Mouse (Mus musculus) frontal cortex, adult (tissue): ENCODE measurements around the gene Ggnbp2.
A peak's percentile ranks its signal among the peaks of the same experiment; 100 is the strongest.
"Not testable (repeated sequence)": the region's sequence is repeated elsewhere in the genome, so short reads cannot be mapped to it uniquely, and the experiment has no call there.

ENCODE experiments used
- ATAC-seq: cut with Nextera tagmentation; 2 replicates; pipeline ENCODE4 v1.9.2; 2017; ENCODE audit warnings: mild to moderate bottlenecking, moderate library complexity, mixed read lengths; ENCODE audit not compliant: low TSS enrichment

The Ggnbp2 gene

GRCm38 (mm10) chr11:84879772-84880464 lies 9.3 kb upstream of the Ggnbp2 start, which contains the start of the genes Myo19 and Pigw:
Gene Myo19 (plus strand): TSS chr11:84880148.
Gene Pigw (minus strand): TSS chr11:84880285.
- peak; percentile 95 for ATAC-seq

- ATAC-seq, result no peak
Observed at GRCm38 (mm10) chr11:84879007-84879771, 8.6 kb upstream of the Ggnbp2 start.

- ATAC-seq, result not testable (repeated sequence)
Observed at GRCm38 (mm10) chr11:84876020-84876419, 5.4 kb upstream of the Ggnbp2 start.

DNA sequence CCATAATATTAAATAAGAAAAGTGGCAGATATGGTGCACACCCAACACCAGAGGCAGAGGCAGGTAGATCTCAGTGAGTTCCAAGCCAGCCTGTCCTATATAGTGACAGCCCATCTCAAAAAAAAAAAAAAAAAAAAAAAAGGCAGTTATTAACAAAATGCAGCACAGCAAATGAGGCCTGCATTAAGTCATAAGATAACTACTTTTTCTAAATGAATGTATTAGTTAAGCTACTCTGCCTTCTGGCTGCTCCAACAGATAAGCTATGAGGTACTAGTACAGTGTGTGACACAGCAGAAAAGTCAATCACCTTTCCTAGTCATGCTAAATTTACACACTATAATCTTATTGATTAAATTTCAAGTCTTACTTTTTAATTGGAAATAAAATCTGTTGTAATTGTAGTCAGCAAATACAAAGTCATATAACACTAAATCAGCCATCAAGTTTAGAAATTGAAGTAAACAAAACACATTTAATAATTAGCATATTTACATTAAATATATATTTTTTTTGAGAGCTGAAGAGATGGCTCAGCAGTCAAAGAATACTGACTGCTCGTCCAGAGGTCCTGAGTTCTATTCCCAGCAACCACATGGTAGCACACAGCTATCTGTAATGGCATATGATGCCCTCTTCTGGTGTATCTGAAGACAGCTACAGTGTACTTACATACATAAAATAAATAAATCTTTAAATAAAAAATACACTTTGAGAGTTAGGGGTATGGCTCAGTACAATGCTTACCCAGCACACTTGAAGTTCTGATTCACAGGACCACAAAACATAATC lies 2.6 kb upstream of the Ggnbp2 start:
- no peak for ATAC-seq

- no peak for ATAC-seq
Observed at GRCm38 (mm10) chr11:84871548-84872069, 992 bp upstream of the Ggnbp2 start.

DNA sequence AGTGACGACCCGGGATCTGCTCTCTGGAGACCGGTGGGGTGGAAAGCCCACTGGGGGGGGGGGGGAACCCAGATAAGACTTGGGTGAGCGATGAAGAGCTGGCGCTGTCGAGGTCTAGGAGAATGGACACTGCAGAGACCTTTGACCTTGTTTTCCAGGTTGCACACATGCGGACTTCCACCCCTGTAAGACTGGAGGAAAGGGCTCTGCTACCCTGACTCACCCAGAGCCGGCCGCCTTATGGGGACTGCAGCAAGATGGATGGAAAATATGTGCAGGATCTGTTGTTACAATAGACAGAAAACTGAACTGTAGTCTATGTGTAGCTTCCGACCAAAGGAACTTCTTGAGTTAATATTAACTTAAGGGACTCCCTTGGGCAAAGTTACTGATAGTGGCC lies 429 bp upstream of the Ggnbp2 start:
- ATAC-seq, result peak; percentile 24; the same call in 1 of the 2 replicates

- peak; percentile 90 for ATAC-seq
Observed at GRCm38 (mm10) chr11:84869537-84870232, 932 bp downstream of the Ggnbp2 start.

DNA sequence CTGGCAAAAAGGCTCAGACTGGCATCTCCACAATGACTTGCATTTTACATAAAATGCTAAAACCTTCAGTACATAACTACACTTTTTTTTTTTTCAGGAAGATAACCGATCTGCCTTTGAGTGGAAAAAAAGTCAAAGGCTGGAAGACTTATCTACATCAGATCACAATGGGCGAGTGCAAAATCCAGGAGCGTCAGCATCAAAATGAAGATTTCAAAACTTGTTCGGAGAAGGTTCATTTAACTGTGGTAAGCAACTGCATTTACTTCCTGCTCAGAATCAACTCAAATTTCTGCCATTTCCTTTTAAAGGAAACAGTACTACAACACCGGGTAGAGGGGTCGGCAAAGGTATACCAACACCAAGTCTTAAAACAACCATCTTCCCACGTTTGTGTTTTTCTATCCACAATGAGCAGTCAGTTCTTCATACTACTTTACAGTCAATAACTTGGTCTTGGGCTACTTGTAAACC lies 1.8 kb downstream of the Ggnbp2 start:
- no peak for ATAC-seq

GRCm38 (mm10) chr11:84867586-84867985 lies 3.0 kb downstream of the Ggnbp2 start:
- ATAC-seq, result no peak

- ATAC-seq, result no peak
Observed at GRCm38 (mm10) chr11:84865268-84865667, 5.3 kb downstream of the Ggnbp2 start.

DNA sequence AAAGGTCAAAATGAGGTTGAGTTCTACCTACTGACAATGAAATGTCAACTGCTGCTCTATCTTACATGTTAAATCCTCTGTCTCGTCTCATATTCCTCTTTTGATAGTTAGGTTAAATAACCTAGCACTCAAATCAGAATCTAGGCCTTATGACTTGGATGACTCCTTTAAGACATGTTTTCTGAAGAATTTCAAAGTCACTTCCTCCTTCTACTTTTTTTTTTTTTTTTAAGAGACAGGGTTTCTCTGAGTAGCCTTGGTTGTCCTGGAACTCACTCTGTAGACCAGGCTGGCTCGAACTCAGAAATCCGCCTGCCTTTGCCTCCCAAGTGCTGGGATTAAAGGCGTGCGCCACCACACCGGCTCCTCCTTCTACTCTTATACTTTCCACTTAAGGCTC lies 15.3 kb downstream of the Ggnbp2 start:
- ATAC-seq, result no peak

DNA sequence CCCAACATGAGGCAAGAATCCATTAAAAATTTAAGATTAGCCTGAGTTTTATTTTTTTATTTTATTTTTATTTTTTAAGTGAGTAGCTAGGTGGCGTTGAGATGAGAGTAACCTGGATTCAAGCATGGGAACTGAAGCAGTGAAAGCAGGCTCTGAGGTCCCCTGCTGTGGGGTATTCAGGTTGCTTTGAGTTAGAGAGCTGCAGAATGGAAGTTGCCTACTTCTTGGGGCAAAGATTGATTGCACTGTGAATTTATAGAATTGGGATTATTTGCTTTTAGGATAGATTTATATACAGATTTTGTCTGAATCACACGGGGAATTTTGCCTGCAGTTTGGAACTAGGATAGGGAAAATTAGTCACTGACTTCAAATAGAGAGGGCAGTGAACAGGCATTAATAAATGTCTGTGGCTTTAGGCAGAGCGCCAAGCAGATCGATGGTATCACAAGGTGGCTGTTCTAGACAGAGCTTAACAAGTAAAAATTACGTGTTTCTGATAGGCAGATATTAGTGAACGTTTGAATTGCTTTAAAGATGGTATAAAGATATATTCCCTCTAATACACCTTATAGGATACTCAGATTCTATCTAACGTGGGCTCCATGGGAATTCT lies 23.0 kb downstream of the Ggnbp2 start:
- no peak for ATAC-seq

DNA sequence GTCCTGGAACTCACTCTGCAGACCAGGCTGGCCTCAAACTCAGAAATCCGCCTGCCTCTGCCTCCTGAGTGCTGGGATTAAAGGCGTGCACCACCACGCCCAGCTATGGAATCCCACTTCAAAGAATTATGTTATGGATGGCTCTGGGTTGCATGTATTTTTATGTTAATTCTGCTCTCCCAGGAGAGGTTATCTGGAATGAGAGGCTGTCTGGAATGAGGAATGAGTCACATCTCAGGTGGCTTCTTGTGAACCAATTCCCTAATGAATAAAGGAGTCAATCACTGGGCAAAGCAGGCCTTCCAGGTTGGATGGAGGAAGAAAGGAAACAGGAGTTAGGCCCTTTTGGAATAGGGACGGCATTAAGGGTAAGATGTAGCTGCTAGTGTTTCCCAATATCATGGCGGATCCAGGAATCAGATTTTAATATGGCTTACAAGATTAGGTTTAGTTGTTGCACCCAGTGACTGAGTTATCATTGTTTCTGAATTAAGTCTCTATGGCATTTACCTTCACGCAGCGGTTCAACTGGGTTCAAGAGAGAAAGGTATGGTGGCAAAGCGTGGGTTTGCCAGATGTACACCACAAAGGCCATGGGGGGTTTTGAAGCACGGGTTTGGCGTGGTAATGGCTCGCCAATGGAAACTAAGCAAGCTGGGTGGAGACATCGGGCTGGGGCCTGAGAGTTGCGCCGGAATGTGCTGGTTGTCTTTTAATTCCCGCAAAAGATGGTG lies 23.7 kb downstream of the Ggnbp2 start:
- ATAC-seq, result no peak

GRCm38 (mm10) chr11:84839330-84839729 lies 31.3 kb downstream of the Ggnbp2 start:
- no peak for ATAC-seq

DNA sequence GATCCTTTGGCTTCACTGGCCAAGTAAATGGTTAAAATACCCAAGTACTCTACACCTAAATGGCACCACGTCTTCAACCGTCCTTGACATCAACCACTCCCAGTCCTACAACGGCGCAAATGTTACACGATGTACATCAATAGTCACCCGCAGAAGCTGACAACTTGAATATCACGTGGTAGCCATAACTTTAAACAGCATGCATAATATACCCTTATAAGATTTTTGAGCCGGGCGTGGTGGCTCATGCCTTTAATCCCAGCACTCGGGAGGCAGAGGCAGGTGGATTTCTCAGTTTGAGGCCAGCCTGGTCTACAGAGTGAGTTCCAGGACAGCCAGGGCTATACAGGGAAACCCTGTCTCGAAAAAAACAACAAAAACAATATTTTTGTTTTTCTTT lies 41.1 kb downstream of the Ggnbp2 start:
- not testable (repeated sequence) for ATAC-seq

DNA sequence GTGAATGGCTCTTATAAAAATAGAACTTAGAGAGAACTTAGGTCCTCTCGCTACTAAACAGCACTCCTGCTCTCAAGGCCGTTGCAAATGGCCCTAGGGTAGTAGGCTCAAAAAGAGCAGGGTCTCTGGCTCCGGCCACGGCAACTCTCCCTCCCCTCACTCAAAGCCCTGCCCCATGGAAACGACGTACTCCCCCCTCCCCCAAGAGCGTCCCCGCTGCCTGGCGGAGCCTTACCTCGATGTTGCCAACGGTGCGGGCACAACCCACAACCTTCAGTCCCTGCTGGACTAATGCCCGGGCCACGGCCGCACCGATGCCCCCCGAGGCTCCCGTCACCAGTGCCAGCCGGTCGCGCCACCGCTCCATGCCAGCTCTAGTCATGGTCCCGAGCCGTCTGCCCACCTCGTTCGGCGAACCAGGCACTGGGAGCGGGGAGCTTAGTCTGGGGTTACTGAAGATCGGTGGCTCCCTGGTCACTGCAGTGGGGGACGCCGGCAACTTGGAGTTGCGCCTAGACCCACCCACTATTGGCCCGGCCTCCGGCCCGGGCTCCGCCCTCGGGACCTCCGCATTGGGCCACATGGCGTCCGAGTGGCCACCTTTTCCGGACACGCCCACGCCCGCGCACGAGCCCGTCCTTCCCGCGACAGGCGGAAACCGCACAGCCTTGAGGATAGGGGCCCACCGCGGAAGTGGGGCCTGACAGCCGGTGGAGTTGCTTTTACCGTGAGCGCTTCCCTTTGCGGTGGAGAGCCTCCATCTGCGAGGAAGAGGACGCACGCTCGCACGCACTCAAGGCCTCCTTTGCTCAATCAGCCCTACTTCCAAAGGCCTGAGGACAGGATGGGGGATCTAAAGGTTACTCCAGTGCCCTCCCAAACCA lies 41.9 kb downstream of the Ggnbp2 start, which contains the start of gene Dhrs11:
Dhrs11 (minus strand) TSS at position 479 of the 884 bp plus-strand sequence.
- ATAC-seq, result peak; percentile 47

DNA sequence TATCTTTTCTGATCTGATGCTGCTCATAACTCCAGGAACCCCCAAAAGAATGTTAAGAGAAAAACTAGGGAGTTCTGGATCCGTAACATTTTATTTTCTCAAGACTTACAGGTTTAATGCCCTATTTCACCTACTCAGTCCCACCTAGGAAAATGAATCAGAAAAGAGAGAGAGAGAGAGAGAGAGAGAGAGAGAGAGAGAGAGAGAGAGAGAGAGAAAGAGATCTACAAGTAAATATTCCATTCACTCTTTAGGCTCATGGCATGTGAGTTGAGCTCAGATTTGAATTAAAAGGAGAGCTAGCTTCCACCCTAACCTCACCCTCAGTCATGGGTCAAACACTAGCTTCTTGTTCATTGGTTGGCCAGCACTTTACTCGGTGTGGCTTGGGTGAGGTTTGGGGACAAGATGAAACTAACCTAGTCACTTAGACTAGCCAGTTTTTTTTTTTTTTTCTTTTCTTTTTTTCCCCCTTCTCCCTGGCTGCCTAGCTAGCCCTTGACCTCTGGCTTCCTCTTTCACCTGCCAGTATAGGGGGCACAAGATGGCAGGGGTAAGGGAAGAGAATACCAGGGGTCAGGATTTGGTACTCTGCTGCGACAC lies 42.6 kb downstream of the Ggnbp2 start:
- ATAC-seq, result no peak

GRCm38 (mm10) chr11:84827492-84827891 lies 43.1 kb downstream of the Ggnbp2 start:
- ATAC-seq, result no peak

GRCm38 (mm10) chr11:84826185-84826584 lies 44.4 kb downstream of the Ggnbp2 start:
- peak; percentile 48 for ATAC-seq
